Mouse (Mus musculus) ovary, postnatal 14 days (tissue): ENCODE measurements at regions not wholly inside any gene's neighbourhood (a gene's known extent, or its start where the extent isn't known, plus 50 kb on each side); places are given as distances from the start of the nearest gene placed in this dataset.
"Not testable (repeated sequence)": the region's sequence is repeated elsewhere in the genome, so short reads cannot be mapped to it uniquely, and the experiment has no call there.

ENCODE experiments used
- DNase-seq: peaks from one replicate; pipeline ENCODE4 v3.0.0; 2022; ENCODE audit warnings: low spot score

DNA sequence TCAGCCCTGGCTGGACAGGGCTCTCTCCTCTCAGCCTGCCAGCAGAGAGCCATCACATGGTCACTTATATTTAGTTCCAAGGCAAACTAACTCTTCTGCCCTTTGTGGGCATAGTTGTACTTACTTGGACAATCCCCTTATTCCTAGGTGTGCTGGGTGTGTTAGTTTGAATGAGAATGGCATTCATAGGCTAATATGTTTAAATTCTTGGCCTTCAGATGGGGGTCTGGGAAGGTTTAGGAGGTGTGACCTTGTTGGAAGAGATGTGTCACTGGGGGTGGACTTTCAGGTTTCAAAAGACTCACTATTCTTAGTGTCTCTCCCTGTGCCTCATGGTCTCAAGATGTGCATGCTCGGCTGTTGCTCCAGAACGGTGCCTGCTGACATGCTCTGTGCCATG, 250.5 kb upstream of the Myo3a start:
- no peak for DNase-seq

DNA sequence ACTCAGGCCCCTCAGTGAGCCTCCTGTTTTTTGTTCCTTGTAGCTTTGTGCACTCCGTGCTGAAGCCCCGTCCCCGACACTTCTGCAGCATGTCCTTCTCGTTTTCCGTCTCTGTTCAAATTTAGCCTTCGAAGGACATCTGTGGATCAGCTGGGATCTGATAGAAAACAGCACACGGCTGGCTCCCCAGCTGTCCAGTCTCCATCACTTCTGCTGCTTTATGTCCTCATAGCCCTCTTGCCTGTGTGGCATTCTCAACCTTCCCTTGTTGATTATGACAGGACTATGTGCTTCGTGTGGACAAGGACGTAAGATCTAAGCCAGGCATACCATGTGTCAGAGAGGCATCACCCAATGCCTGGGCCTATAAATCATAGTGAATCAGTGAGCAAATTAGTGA, 247.1 kb upstream of the Myo3a start:
- DNase-seq = no peak

DNA sequence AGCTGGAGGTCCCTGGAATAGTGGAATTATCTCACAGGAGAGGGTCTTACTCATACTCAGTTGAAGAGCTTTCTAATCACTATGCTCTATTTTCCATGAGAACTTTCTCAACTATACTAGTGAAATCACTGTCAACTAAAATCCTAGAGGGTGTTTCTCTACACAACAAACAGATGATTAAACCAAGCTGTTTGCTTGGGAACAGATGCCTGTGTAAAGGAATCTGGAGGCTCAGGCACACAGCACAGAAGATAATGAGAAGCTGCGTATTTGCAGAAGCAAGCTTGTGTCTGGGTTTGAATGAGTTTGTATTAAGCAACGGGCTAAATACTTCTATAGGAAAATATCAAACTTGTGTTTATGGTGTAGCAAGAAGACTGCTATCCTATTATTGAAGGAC, 202.9 kb upstream of the Myo3a start:
- no peak for DNase-seq

DNA sequence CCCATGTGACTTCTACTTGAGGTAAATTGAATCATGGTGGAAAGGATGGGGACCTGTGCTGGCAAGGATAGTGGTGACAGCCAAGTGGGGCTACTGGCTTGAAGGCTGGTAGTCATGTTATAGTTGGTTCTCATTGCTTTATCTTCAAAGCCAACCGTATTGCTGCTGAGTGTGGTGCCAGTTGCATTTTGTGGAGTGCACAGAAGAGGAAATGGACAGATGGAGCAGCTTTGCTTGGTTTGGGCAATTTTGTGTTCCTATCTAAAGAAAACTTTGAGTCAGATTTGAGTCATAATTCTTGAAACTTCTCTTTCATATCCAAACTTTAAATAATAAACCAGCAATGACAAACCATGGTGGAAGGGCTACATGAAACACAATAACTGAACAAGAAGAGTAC, 200.5 kb upstream of the Myo3a start:
- no peak for DNase-seq

DNA sequence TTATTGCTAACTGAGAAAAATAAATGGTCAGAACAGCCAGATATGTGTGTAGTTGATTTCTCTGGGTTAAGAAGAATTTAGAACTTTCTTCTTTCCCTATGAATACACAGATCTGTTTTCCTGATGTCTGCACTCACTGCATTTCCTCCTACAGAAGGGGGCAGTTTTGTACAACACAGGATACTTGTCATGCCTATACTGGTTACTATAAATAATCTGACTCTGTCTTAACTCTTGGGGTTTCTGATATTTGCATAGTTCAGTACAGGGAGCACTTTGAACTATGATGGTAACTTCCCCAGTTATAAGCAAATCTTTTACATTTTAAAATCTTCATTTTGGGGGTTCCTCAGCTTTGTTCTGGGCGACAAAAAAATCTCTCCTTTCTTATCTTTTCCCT, 198.7 kb upstream of the Myo3a start:
- DNase-seq = no peak

DNA sequence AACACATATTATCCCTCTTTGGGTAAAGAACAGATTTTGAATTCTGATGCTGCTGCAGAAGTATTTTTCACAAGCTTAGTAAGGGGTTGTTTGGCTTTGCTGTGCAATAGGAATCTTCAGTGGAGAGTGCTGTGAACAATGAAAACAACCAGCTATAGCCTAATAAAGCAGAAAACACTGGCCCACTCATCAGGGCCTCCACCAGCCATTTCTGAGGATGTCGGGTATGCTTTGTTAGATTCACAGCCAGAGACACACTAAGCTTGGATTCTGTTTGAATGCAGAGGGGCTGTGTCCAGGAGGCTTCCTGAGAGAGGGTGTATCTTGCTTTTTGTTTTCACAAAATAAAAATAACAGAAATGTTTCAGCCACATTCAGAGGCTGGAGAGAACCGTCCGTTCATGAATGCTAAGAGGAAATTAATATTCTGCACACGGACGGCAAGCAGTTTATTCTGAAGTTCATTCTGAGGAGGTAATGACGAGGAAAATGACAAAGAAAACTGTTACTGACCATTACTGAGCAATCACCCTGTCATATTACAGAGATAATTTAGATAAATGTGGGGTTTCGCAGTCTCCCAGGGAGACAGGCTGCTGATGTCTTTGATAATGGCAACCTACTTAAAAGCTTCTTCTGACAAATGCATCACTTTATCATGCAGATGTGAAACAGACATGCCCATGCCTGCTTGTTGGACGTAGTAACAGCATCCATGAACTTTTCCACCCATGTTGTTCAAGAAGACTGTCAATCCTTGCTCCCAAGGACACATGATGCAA, 198.1 kb upstream of the Myo3a start:
- DNase-seq = no peak

DNA sequence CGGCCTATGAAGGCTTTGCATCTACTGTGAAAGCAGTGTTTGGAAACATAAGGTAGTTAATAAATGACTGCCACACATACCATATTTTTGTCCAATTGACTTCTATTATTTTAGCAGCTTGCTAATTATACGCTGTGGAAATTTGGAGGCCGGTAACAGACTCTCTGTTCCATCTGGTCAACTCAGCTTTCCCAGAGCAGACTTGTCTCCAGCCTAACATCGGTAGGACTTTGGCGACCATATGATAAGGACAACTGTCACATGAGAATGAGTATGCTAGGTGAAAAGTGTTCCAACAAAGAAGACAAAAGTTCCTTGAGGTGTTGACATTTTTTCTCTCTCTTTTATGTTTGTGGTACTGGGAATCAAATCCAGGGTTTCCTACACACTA, 197.5 kb upstream of the Myo3a start:
- DNase-seq = no peak

DNA sequence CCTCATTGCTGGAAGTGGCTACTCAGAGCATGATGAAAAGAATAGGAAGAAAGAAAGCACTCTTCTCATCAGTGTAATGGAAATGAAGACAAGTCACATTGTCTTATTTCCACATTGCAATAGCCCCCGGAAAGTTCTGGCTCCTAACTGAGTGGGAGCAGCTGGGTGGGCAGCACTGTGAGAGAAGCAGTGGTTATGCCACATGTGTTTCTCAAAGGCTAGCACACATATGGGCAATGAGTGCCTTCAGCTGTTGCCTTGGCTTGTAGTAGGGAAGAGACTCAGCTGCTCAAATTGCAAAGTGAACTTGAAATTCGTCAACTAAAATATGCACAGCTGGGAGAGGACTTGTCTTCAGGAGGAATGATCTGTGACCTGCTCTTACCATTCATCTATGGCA, 190.5 kb upstream of the Myo3a start:
- DNase-seq = no peak

DNA sequence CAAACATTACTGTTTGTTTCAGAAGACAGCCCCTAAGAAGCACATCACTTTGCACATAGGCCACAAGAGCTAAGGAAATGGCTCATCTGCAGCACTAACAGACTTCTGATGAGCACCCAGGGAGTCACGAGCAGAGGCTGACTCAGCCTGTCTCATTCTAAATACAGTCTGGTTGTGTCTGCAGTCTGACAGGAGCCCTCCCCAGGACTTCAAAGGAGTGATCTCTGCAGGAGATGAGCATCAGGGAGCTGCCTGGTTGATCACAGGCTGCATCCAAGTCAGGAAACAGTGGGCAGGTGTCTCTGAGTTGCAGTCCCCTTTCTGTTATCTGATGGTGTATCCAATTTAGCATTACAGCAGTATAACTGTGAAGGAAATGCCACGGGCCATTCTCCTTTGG, 188.5 kb upstream of the Myo3a start:
- no peak for DNase-seq

DNA sequence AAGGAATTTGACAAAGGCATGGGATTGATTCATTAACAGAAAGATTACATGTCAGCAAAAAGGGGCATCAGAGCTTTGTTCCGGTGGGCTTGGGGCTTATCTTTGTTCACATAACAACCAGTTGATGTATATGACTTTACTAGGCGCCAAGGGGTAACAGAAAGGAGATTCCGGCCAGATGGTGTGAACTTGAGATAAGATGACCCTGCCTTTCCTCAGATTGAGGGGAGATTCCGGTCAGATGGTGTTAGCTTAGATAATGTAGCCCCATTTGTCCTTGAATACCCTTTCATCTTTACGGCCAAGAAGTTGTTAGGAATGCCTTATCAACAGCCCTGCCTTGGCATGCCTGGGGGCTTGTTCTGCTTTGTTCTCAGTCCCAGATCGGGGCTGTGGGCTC, 183.4 kb upstream of the Myo3a start:
- DNase-seq = not testable (repeated sequence)

DNA sequence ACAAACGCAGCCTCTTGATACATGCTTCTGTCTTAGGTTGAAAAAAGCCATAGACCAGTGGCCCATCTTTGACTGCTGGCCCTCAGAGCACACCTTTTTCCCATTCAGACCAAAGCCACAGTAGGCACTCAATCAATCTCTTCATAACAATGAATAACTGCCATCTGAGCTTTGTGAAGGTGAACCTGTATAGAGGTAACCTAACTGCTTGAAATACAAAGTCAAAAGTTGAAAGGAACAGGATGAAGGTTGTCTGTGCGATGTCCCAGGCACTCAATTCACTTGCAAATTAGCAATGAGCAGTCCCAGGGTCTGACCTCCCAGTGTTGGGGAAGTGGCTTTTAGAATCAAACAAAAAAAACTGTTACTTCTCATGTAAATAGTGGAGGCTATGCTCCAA, 182.4 kb upstream of the Myo3a start:
- no peak for DNase-seq

DNA sequence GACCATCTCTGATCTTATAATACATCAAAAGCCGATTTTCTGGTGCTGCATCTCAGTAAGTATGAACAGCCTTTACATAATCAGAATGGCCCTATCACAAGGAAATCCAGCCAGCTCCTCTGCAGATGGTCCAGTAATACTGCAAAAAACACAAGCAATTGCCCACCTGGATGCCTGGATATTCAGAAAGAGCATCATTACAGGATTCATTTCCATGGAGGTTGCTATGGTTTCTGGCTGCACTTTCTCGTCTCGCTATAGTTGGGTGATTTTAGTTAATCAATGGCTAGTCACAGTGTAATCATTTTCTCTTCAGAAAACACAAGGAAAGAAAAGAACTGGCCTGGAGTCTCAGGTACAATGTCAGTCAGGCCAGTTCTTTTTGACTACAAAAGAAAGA, 179.8 kb upstream of the Myo3a start:
- DNase-seq = no peak

DNA sequence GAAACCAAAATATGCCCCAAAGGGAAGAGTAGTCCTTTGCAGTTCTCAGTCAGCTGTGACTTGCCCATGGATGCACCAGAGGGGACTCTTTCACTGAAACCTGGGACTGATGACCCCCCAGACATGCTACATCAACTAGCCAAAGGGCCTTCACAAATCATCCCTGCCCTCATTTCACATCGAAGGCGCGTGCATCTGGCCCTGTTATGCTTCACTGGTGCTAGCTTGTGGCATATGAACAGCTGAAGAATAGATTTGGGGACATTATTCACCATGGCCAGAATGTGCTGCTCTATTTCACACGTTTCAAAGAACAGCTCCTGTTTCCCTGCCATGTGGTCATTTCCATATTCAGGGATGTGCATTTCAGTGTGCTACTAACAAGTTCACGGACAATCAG, 160.8 kb upstream of the Myo3a start:
- no peak for DNase-seq

DNA sequence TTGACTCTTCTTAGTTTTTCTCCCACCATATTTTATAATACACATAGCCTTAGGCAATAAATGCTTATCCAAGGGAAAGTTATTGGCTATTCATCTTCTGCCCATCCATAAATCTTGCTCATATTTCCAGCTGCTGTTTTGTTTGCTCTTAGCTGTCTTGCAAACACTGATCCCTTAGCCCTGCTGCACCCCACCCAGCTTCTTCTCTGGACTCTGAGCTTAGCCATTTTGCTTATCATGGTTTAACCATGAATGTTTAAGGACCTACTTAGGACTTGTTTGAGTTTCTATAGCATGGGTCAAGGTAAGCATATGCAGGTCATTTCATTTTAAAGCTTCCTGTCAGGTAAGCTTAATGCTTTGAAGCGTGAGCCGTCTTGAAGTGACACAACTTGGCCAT, 130.5 kb upstream of the Myo3a start:
- no peak for DNase-seq

DNA sequence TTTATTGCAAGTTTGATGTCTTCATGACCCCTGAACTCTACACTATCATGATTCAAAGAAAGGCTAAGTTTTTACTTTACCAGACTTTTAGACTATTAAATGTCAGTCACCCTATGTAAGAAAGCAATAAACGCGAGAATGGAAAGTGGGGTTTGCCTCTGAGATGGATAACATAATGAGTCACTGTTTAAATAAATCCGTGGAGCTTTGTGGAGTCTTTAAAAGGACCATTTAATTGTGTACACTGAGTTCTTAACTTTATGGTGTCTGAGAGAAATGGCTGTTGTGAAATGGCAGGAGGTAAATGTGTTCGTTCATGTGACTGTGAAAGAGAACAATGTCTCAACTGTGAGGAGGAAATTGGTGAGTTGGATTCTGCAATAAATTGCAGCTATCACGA, 122.2 kb upstream of the Myo3a start:
- no peak for DNase-seq

DNA sequence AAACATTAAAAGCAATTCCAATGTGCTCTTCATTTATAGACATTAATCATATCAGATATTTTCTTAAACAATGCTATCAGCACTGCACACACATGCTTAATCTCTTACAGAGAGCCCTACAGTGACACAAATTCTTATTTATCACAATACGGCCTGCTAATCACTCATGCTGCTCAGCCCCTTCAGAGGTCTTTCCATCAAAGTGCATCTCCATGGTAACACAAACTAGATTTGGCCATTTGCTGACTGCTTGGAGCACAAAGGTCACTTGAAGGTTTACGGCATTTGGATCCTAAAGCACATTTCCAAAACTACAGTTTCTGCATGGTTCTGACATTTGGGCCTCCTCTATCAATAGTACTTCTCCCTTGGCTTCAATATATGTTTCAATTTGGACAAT, 77.6 kb upstream of the Myo3a start:
- no peak for DNase-seq

DNA sequence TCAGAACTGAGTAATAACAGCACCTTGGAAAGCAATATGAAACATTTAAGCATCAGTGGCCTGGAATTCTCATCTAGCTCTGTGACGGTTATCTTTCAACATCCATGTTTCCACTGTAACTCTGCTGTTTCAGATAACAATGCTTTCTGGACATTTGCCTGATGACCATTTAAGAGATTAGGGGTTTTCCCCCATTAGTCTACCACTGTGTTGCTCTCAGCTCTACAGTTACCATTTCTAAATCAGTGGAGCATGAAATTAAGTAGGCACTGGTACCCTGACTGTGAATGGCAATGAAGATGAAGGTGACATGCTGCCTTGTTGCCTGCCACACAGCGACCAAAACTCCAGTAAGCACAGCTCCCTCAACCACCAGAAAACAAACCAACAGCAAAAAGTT, 70.7 kb upstream of the Myo3a start:
- DNase-seq = no peak

DNA sequence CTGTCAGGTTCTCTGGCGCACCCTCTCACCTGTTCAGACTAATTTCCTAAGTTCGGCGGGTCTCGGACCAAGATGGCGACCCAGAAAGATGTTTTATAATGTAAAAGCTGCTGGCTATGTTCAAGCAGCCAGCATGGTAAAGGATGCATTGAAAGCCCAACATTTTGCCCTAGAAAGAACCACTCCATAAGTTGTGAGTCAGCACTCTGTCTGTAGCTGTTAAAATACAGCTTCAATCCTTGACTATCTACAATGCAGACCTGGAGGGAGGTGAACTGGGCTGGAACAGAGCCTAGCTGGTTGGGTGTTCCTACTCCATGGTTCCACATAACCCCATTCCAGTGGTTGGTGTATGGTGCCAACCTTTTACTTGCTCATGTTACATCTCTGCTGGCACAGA, 61.9 kb upstream of the Myo3a start:
- DNase-seq = no peak

DNA sequence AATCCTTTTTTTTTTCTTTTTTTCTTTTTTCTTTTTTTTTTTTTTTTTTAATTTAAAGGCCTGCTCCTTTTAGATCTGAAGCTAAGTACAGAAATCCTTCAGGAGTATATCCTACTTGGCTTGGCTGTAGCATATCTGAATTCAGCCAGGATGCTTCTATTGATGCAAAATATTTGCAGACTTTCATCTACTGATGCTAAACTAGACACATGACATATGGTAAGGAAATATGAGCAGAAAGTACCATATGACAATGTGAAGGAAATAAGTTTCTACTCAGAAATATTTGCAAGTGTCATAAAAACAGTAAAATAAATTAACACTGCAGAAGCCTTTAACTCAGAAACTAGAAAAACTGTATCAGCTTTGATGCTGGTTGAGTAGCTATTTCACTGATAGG, 61.4 kb upstream of the Myo3a start:
- DNase-seq = no peak
